Mouse (Mus musculus) liver, embryonic 13.5 days (tissue): ENCODE measurements at regions not wholly inside any gene's neighbourhood (a gene's known extent, or its start where the extent isn't known, plus 50 kb on each side); places are given as distances from the start of the nearest gene placed in this dataset.

Experiments
- ATAC-seq: fragments of 200-750 bp; cut with Nextera tagmentation; 2 replicates; pipeline ENCODE4 v1.8.0; 2017; ENCODE audit warnings: low read depth, mild to moderate bottlenecking, moderate number of reproducible peaks, moderate library complexity
- DNase-seq: peaks from one replicate; pipeline ENCODE4 v3.0.0; 2022
- H3K27ac ChIP-seq: fragments of 300-500 bp; sonication (generic); 2 replicates; pipeline ENCODE4 v1.5.1; 2015; ENCODE audit warnings: moderate library complexity, mild to moderate bottlenecking, inconsistent platforms
- H3K27me3 ChIP-seq: fragments of 300-500 bp; sonication (generic); 2 replicates; pipeline ENCODE4 v1.6.1; 2015; ENCODE audit warnings: mild to moderate bottlenecking, inconsistent platforms
- H3K36me3 ChIP-seq: fragments of 300-500 bp; sonication (generic); 2 replicates; pipeline ENCODE4 v1.6.1; 2015; ENCODE audit warnings: mild to moderate bottlenecking, inconsistent platforms
- H3K4me1 ChIP-seq: fragments of 300-500 bp; sonication (generic); replicated peaks from 2 replicates; pipeline ENCODE4 v1.6.1; 2015; ENCODE audit warnings: inconsistent platforms
- H3K4me2 ChIP-seq: fragments of 300-500 bp; sonication (generic); 2 replicates; pipeline ENCODE4 v1.6.1; 2015; ENCODE audit warnings: inconsistent platforms, mild to moderate bottlenecking, moderate library complexity
- H3K4me3 ChIP-seq: fragments of 300-500 bp; sonication (generic); replicated peaks from 2 replicates; pipeline ENCODE4 v1.5.1; 2015; ENCODE audit warnings: mild to moderate bottlenecking, inconsistent platforms
- H3K9ac ChIP-seq: fragments of 300-500 bp; sonication (generic); 2 replicates; pipeline ENCODE4 v1.6.1; 2015; ENCODE audit warnings: mild to moderate bottlenecking, inconsistent platforms
- H3K9me3 ChIP-seq: fragments of 300-500 bp; sonication (generic); replicated peaks from 2 replicates; pipeline ENCODE4 v1.6.1; 2016; ENCODE audit warnings: inconsistent platforms
- WGBS: fragments of 180-500 bp; shearing (Covaris S2); methylation state at CpG from one replicate; pipeline ENCODE4 v1.1.7; 2015; ENCODE audit not compliant: insufficient replicate concordance; 5-methylcytosine and 5-hydroxymethylcytosine counted together

- no peaks in the 10 kb centered on the region for H3K36me3 ChIP-seq
- ATAC-seq (no peak), DNase-seq (no peak)
- no peaks in the 10 kb centered on the region for H3K27me3 ChIP-seq
- 68% methylated on average over 6 of the region's 6 CpGs for WGBS
- no peak overlapping the region for H3K4me3 ChIP-seq
- H3K4me1 ChIP-seq = no peaks in the 10 kb centered on the region
- H3K4me2 ChIP-seq = no peak overlapping the region
- no peaks in the 10 kb centered on the region for H3K9me3 ChIP-seq
- H3K9ac ChIP-seq = no peak overlapping the region
- H3K27ac ChIP-seq = no peak overlapping the region
These were observed 235.0 kb upstream of the BC052040 start for GRCm38 (mm10) chr2:115346551-115346950.

- no peaks in the 10 kb centered on the region for H3K27me3 ChIP-seq
- 19% methylated on average over 2 of the region's 2 CpGs for WGBS
- H3K36me3 ChIP-seq = no peaks in the 10 kb centered on the region
- H3K9ac ChIP-seq = no peak overlapping the region
- no peak overlapping the region for H3K4me2 ChIP-seq
- H3K27ac ChIP-seq = no peak overlapping the region
- ATAC-seq (no peak), DNase-seq (no peak)
- H3K4me1 ChIP-seq = no peaks in the 10 kb centered on the region
- no peak overlapping the region for H3K4me3 ChIP-seq
- no peaks in the 10 kb centered on the region for H3K9me3 ChIP-seq
These were observed 233.3 kb upstream of the BC052040 start for GRCm38 (mm10) chr2:115348263-115348662.

GRCm38 (mm10) chr2:115371072-115371471 lies 210.4 kb upstream of the BC052040 start:
- no peaks in the 10 kb centered on the region for H3K9me3 ChIP-seq
- H3K4me3 ChIP-seq = no peak overlapping the region
- 47% methylated on average over 6 of the region's 6 CpGs for WGBS
- no peaks in the 10 kb centered on the region for H3K4me1 ChIP-seq
- H3K36me3 ChIP-seq = no peaks in the 10 kb centered on the region
- no peak overlapping the region for H3K9ac ChIP-seq
- H3K27me3 ChIP-seq = no peaks in the 10 kb centered on the region
- no peak for ATAC-seq
- H3K27ac ChIP-seq = no peak overlapping the region
- H3K4me2 ChIP-seq = no peak overlapping the region
- DNase-seq = no peak

DNA sequence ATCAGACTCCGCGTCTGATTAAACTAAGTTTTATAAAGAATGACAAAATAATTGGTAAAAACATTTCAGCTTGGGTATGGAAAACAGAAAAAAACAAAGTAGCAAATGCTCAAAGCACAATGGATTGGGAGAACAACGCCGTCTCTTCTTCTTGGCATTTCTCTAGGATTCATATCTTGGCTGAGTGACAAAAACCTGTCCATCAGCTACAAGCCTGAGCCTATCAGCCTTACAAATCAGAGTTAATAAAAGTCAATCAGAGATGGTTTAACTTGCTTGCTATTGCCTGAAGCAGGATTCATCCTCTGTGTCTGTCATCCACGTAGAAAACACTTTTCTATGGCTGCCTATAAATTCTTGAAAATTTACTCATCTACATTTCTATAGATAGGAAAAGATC lies 206.2 kb upstream of the BC052040 start:
- no peak for ATAC-seq

DNA sequence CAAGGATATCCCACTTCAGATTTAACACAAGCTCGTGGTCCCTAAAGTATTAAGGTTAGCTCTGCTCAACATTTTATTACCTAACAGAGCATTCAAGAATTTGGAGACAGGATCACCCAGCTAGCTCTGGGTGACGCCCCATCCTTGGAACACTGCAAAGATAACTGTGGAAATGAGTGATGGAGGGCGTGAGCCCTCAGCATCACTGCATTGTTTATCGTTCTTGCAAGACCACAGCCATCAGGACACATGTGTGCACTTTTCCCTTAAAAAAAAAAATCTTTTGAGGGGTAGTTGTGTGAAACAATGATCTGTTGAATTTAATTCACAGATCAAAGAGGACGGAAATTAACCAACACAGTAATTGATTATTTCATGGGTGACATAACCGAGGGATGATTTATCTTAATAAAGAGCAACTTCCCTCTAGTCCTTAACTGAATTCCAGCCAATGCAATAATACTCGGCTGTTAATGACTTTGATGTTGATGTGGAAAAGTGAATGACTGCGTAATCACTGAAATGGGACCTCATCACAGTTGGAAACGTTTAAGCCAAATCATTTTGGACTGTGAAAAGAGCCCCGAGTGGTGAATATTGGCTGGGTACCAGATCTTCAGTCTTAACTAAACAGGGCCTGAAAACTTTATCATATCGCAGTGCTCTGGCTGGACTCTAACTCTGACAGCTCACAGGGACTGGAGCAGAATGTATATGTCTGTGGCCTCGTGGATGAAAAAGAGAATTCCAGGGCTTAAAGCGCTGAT lies 196.9 kb upstream of the BC052040 start:
- 59% methylated on average over 13 of the region's 13 CpGs for WGBS
- Histone ChIP-seq H3K4me2 (no peak overlapping the region), H3K27me3 (no peaks in the 10 kb centered on the region), H3K27ac (no peak overlapping the region), H3K4me1 (no peaks in the 10 kb centered on the region), H3K9ac (no peak overlapping the region), H3K4me3 (no peak overlapping the region), H3K36me3 (no peaks in the 10 kb centered on the region), H3K9me3 (0 out of 2 replicates have a peak, but pooled peaks cover 2% of the 10 kb centered on the region)
- ATAC-seq = no peak
- DNase-seq = no peak

More for the DNA sequence above, 206.2 kb upstream of the BC052040 start:
- no peak for DNase-seq
- Histone ChIP-seq H3K4me2 (no peak overlapping the region), H3K36me3 (no peaks in the 10 kb centered on the region), H3K4me3 (no peak overlapping the region), H3K9ac (no peak overlapping the region), H3K27me3 (no peaks in the 10 kb centered on the region), H3K27ac (no peak overlapping the region), H3K9me3 (no peaks in the 10 kb centered on the region), H3K4me1 (no peaks in the 10 kb centered on the region)
- WGBS = 69% methylated on average over 5 of the region's 5 CpGs

- WGBS = 53% methylated on average over 16 of the region's 16 CpGs
- no peak for DNase-seq
- no peaks in the 10 kb centered on the region for H3K4me1 ChIP-seq
- no peak overlapping the region for H3K4me3 ChIP-seq
- 0 out of 2 replicates have a peak, but pooled peaks cover 2% of the 10 kb centered on the region for H3K9me3 ChIP-seq
- H3K27me3 ChIP-seq = no peaks in the 10 kb centered on the region
- no peak overlapping the region for H3K27ac ChIP-seq
- no peaks in the 10 kb centered on the region for H3K36me3 ChIP-seq
- ATAC-seq = no peak
- no peak overlapping the region for H3K4me2 ChIP-seq
- H3K9ac ChIP-seq = no peak overlapping the region
These were observed 196.0 kb upstream of the BC052040 start for GRCm38 (mm10) chr2:115385207-115386168.

- Histone ChIP-seq H3K9me3 (no peaks in the 10 kb centered on the region), H3K9ac (no peak overlapping the region), H3K27ac (no peak overlapping the region), H3K4me2 (no peak overlapping the region), H3K4me3 (no peak overlapping the region), H3K27me3 (no peaks in the 10 kb centered on the region), H3K36me3 (no peaks in the 10 kb centered on the region), H3K4me1 (no peaks in the 10 kb centered on the region)
- DNase-seq (no peak), ATAC-seq (no peak)
- WGBS = 76% methylated on average over 7 of the region's 7 CpGs
These were observed 189.9 kb upstream of the BC052040 start for GRCm38 (mm10) chr2:115391575-115391974.

DNA sequence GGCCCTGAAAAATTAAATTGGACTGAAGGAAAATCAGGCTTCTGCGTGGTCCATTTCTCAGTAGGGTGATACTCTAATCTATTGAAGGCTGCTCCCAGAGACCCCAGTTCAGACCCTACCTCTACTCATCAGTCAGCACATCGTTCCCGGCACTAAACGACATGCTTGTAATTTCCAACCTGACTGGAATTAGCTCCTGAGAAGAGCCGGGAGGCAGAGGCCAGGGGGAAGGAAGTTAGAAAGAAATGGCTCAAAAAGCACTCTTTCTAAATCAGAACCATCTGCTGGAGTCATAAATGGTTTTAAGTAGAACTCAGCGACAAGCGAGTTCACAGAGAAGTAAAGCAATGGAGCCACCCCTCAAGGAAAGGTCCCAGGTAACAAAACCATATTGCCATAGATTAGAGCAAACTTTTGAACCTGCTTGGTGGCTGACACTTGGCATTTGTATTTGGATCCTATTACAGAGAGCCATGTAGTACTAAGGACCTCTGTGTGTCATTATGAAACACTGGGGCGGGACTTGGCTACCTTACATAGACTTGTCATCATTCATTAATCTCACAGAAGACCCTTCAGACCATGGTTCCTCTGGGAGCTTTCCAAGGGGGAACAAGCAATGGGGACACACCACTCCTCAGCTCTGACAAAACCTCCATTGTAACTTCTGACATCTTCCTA lies 189.3 kb upstream of the BC052040 start:
- Histone ChIP-seq H3K27me3 (no peaks in the 10 kb centered on the region), H3K4me2 (no peak overlapping the region), H3K4me3 (no peak overlapping the region), H3K9ac (no peak overlapping the region), H3K27ac (no peak overlapping the region), H3K4me1 (no peaks in the 10 kb centered on the region), H3K9me3 (no peaks in the 10 kb centered on the region), H3K36me3 (no peaks in the 10 kb centered on the region)
- ATAC-seq = no peak
- DNase-seq = no peak
- WGBS = 70% methylated on average over 8 of the region's 8 CpGs

- Histone ChIP-seq H3K27ac (no peak overlapping the region), H3K36me3 (no peaks in the 10 kb centered on the region), H3K4me1 (no peaks in the 10 kb centered on the region), H3K9ac (no peak overlapping the region), H3K9me3 (no peaks in the 10 kb centered on the region), H3K4me2 (no peak overlapping the region), H3K27me3 (no peaks in the 10 kb centered on the region), H3K4me3 (no peak overlapping the region)
- DNase-seq = no peak
- WGBS = 53% methylated on average over 4 of the region's 4 CpGs
- ATAC-seq = no peak
These were observed 187.4 kb upstream of the BC052040 start for GRCm38 (mm10) chr2:115394091-115394490.

GRCm38 (mm10) chr2:115398550-115398949 lies 183.0 kb upstream of the BC052040 start:
- Histone ChIP-seq H3K4me2 (no peak overlapping the region), H3K9ac (no peak overlapping the region), H3K4me3 (no peak overlapping the region), H3K27ac (no peak overlapping the region), H3K36me3 (no peaks in the 10 kb centered on the region), H3K4me1 (no peaks in the 10 kb centered on the region), H3K9me3 (no peaks in the 10 kb centered on the region), H3K27me3 (no peaks in the 10 kb centered on the region)
- 68% methylated on average over 4 of the region's 4 CpGs for WGBS
- ATAC-seq (no peak), DNase-seq (no peak)

GRCm38 (mm10) chr2:115399107-115399740 lies 182.3 kb upstream of the BC052040 start:
- DNase-seq = no peak
- no peak overlapping the region for H3K9ac ChIP-seq
- WGBS = 60% methylated on average over 6 of the region's 6 CpGs
- H3K27ac ChIP-seq = no peak overlapping the region
- no peaks in the 10 kb centered on the region for H3K27me3 ChIP-seq
- no peak overlapping the region for H3K4me3 ChIP-seq
- H3K36me3 ChIP-seq = no peaks in the 10 kb centered on the region
- ATAC-seq = no peak
- no peaks in the 10 kb centered on the region for H3K4me1 ChIP-seq
- no peak overlapping the region for H3K4me2 ChIP-seq
- H3K9me3 ChIP-seq = no peaks in the 10 kb centered on the region
